Mouse (Mus musculus) kidney, embryonic 14.5 days (tissue): Measurements from ENCODE around the gene Zfp663. TPM values are rescaled to one million over a fixed set of nuclear protein-coding genes. Genes with fewer than 3 reads are reported as not detected.

Experiments
- ATAC-seq: fragments of 200-750 bp; cut with Nextera tagmentation; 2 replicates; pipeline ENCODE4 v1.8.0; 2017; ENCODE audit warnings: moderate number of reproducible peaks, mild to moderate bottlenecking, moderate TSS enrichment, moderate library complexity; ENCODE audit not compliant: low FRiP score, low TSS enrichment
- H3K27ac ChIP-seq: fragments of 300-500 bp; sonication (generic); 2 replicates; pipeline ENCODE4 v1.5.1; 2014; ENCODE audit warnings: low read depth, mild to moderate bottlenecking, low read length, moderate library complexity, mixed read lengths
- H3K27me3 ChIP-seq: fragments of 300-500 bp; sonication (generic); 2 replicates; pipeline ENCODE4 v1.6.1; 2014; ENCODE audit warnings: mild to moderate bottlenecking, low read length; ENCODE audit not compliant: control insufficient read depth, insufficient read depth
- H3K36me3 ChIP-seq: fragments of 300-500 bp; sonication (generic); 2 replicates; pipeline ENCODE4 v1.6.1; 2014; ENCODE audit warnings: low read length, mixed read lengths; ENCODE audit not compliant: control insufficient read depth, insufficient read depth
- H3K4me1 ChIP-seq: fragments of 300-500 bp; sonication (generic); 2 replicates; pipeline ENCODE4 v1.6.1; 2014; ENCODE audit warnings: low read length, mixed read lengths; ENCODE audit not compliant: control insufficient read depth, insufficient read depth
- H3K4me2 ChIP-seq: fragments of 300-500 bp; sonication (generic); replicated peaks from 2 replicates; pipeline ENCODE4 v1.6.1; 2014; ENCODE audit warnings: low read depth, mild to moderate bottlenecking, low read length
- H3K4me3 ChIP-seq: fragments of 300-500 bp; sonication (generic); 2 replicates; pipeline ENCODE4 v1.5.1; 2014; ENCODE audit warnings: mild to moderate bottlenecking, low read length
- H3K9ac ChIP-seq: fragments of 300-500 bp; sonication (generic); 2 replicates; pipeline ENCODE4 v1.6.1; 2014; ENCODE audit warnings: low read depth, mild to moderate bottlenecking, low read length, moderate library complexity
- H3K9me3 ChIP-seq: fragments of 300-500 bp; sonication (generic); 2 replicates; pipeline ENCODE4 v1.6.1; 2016; ENCODE audit warnings: low read length; ENCODE audit not compliant: control insufficient read depth
- WGBS: fragments of 180-500 bp; shearing (Covaris S2); extraction: QIAGEN DNeasy Blood & Tissue Kit; methylation state at CpG from one replicate; pipeline ENCODE4 v1.1.7; 2014; 5-methylcytosine and 5-hydroxymethylcytosine counted together
- polyA plus RNA-seq: library from polyadenylated mRNA; unstranded; fragments of >200 nt; fragmentation: Nextera tagmentation; extraction: Ambion mirVana; gene quantifications from 2 replicates; pipeline ENCODE4 v1.2.1, GENCODE M21; 2014

Zfp663 gene
- polyA plus RNA-seq, 1 experiment from 2014 or later, result 0.88 TPM

GRCm38 (mm10) chr2:165326304-165327190 is 42.0 kb downstream of the Zfp663 start, which contains the start of gene Elmo2:
TSS of gene Elmo2 (minus strand) at chr2:165326479.
- WGBS, result under 1% methylated on average over 55 of the region's 55 CpGs
- H3K27ac ChIP-seq, result peak within 1 kb of the TSS; percentile 69; the same call in 1 of the 2 replicates
- H3K9ac ChIP-seq, result peak within 1 kb of the TSS; percentile 91
- H3K4me1 ChIP-seq, result peaks cover 41% of the 10 kb centered on the region
- peak within 1 kb of the TSS; percentile 81 for H3K4me2 ChIP-seq
- no peaks in the 10 kb centered on the region for H3K27me3 ChIP-seq
- peak; percentile 98 for ATAC-seq
- H3K9me3 ChIP-seq, result 0 out of 2 replicates have a peak, but pooled peaks cover 3% of the 10 kb centered on the region
- peak within 1 kb of the TSS; percentile 96 for H3K4me3 ChIP-seq
- H3K36me3 ChIP-seq, result no peaks in the 10 kb centered on the region; the same call in 1 of the 2 replicates

- Histone ChIP-seq H3K9me3 (no peaks in the 10 kb centered on the region), H3K4me1 (peaks cover 48% of the 10 kb centered on the region), H3K27me3 (no peaks in the 10 kb centered on the region), H3K4me2 (peak overlapping the region; percentile 81), H3K4me3 (peak overlapping the region; percentile 96), H3K9ac (peak overlapping the region; percentile 91), H3K36me3 (no peaks in the 10 kb centered on the region; the same call in 1 of the 2 replicates), H3K27ac (peak overlapping the region; percentile 69; the same call in 1 of the 2 replicates)
- under 1% methylated on average over 24 of the region's 30 CpGs for WGBS
- ATAC-seq, result peak; percentile 33
These were observed 42.8 kb downstream of the Zfp663 start for GRCm38 (mm10) chr2:165325521-165326303.

GRCm38 (mm10) chr2:165323928-165324327 is 44.6 kb downstream of the Zfp663 start:
- no peak; the same call in 1 of the 2 replicates for ATAC-seq
- H3K36me3 ChIP-seq, result no peaks in the 10 kb centered on the region; the same call in 1 of the 2 replicates
- 17% methylated on average over 5 of the region's 5 CpGs for WGBS
- H3K9me3 ChIP-seq, result no peaks in the 10 kb centered on the region
- H3K27me3 ChIP-seq, result no peaks in the 10 kb centered on the region
- H3K9ac ChIP-seq, result peak overlapping the region; percentile 20; the same call in 1 of the 2 replicates
- H3K4me1 ChIP-seq, result peaks cover 59% of the 10 kb centered on the region
- H3K27ac ChIP-seq, result no peak overlapping the region
- H3K4me3 ChIP-seq, result no peak overlapping the region; the same call in 1 of the 2 replicates
- peak overlapping the region; percentile 25 for H3K4me2 ChIP-seq

GRCm38 (mm10) chr2:165323484-165323883 is 45.0 kb downstream of the Zfp663 start:
- no peak for ATAC-seq
- no peaks in the 10 kb centered on the region; the same call in 1 of the 2 replicates for H3K36me3 ChIP-seq
- H3K4me2 ChIP-seq, result peak overlapping the region; percentile 25
- WGBS, result 62% methylated on average over 5 of the region's 5 CpGs
- H3K4me3 ChIP-seq, result no peak overlapping the region; the same call in 1 of the 2 replicates
- H3K4me1 ChIP-seq, result peaks cover 64% of the 10 kb centered on the region
- H3K27ac ChIP-seq, result no peak overlapping the region
- peak overlapping the region; percentile 20; the same call in 1 of the 2 replicates for H3K9ac ChIP-seq
- H3K9me3 ChIP-seq, result no peaks in the 10 kb centered on the region
- no peaks in the 10 kb centered on the region for H3K27me3 ChIP-seq

- Histone ChIP-seq H3K27ac (no peak overlapping the region), H3K27me3 (no peaks in the 10 kb centered on the region), H3K4me2 (no peak overlapping the region), H3K9me3 (no peaks in the 10 kb centered on the region), H3K4me3 (no peak overlapping the region), H3K36me3 (no peaks in the 10 kb centered on the region; the same call in 1 of the 2 replicates), H3K4me1 (peaks cover 74% of the 10 kb centered on the region), H3K9ac (peak overlapping the region; percentile 18; the same call in 1 of the 2 replicates)
- no peak for ATAC-seq
- WGBS, result 85% methylated on average over 22 of the region's 22 CpGs
These were observed 46.4 kb downstream of the Zfp663 start for GRCm38 (mm10) chr2:165321981-165322735.

- Histone ChIP-seq H3K4me2 (no peak overlapping the region), H3K27me3 (no peaks in the 10 kb centered on the region), H3K4me3 (no peak overlapping the region), H3K4me1 (peaks cover 79% of the 10 kb centered on the region), H3K36me3 (no peaks in the 10 kb centered on the region; the same call in 1 of the 2 replicates), H3K9ac (0 out of 2 replicates have a peak overlapping the region, but pooled peaks have one; percentile 7), H3K9me3 (no peaks in the 10 kb centered on the region), H3K27ac (peak overlapping the region; percentile 67; the same call in 1 of the 2 replicates)
- ATAC-seq, result no peak
- WGBS, result 43% methylated on average over 8 of the region's 8 CpGs
These were observed 47.1 kb downstream of the Zfp663 start for GRCm38 (mm10) chr2:165321381-165321888.

- H3K4me3 ChIP-seq, result no peak overlapping the region
- peak overlapping the region; percentile 69 for H3K27ac ChIP-seq
- peaks cover 4% of the 10 kb centered on the region for H3K36me3 ChIP-seq
- 58% methylated on average over 12 of the region's 12 CpGs for WGBS
- no peaks in the 10 kb centered on the region for H3K9me3 ChIP-seq
- no peak overlapping the region for H3K4me2 ChIP-seq
- H3K4me1 ChIP-seq, result peaks cover 84% of the 10 kb centered on the region
- ATAC-seq, result no peak
- H3K9ac ChIP-seq, result no peak overlapping the region
- no peaks in the 10 kb centered on the region for H3K27me3 ChIP-seq
These were observed 47.9 kb downstream of the Zfp663 start for GRCm38 (mm10) chr2:165320531-165321150.
